Mouse (Mus musculus): ENCODE measurements around the gene Ugt2b34. TPM values are rescaled to one million over a fixed set of nuclear protein-coding genes. Genes with fewer than 3 reads are reported as not detected.
"Not testable (repeated sequence)": the region's sequence is repeated elsewhere in the genome, so short reads cannot be mapped to it uniquely, and the experiment has no call there.

Gene Ugt2b34
- total and polyA plus RNA-seq, 3 experiments = 0.05 TPM; not detected in 2

DNA sequence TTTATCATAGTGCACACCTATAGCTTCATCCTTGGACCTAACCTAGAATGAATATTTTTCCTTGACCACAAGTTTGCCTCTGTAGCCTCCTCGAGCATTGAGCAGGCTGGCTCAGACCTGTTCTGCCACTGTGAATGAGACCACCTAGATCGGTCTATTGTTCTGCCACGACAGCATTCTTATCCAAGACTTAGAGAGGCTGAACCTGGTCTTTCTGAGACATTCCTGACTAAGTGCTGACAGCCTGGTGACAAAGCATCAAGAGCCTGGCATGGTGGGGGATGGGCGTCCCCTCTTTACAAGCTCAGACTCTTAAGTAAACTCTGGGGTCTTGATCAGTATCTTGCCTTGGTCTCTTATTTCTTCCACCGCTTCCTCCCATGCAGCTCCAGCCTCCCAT is 55.1 kb downstream of the Ugt2b34 start:
- H3K4me1 ChIP-seq (ENCODE audit: insufficient read depth, low read depth, low read length) = no peaks in the 10 kb centered on the region
- TF ChIP-seq GATA2 (IDR thresholded peaks at IDR 0.05; ENCODE audit: borderline replicate concordance, low read depth, low read length) (no peak), TAL1 (conservative IDR thresholded peaks at IDR 0.05; ENCODE audit: low read depth, low read length) (no peak), CTCF (IDR thresholded peaks at IDR 0.05; ENCODE audit: low read depth, low read length) (no peak), GATA1 (IDR thresholded peaks at IDR 0.05; ENCODE audit: borderline replicate concordance, low read length) (no peak), POLR2AphosphoS5 (IDR thresholded peaks at IDR 0.05; ENCODE audit: insufficient replicate concordance, low read depth, low read length) (no peak)

DNA sequence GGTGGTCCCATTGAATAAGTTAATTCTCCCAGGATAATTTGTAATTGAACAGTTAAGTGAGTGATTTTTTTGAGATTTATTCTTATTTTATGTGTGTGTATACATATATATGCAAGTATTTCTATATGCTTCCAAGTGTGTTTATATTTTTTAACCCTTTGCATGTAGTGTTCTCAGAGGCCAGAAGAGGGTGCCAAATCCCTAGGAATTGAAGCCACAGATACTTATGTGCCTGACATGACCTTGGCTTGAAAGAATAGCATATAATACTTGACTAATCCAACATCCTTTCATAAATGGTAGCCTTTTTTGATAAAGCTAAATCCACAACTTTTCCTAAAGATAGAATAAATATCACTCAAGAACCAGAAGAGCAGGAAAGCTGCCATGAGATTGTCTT is 56.6 kb downstream of the Ugt2b34 start:
- no peak for DNase-seq (ENCODE audit: low spot score)
- TF ChIP-seq GATA2 (IDR thresholded peaks at IDR 0.05; ENCODE audit: borderline replicate concordance, low read depth, low read length) = no peak
- TF ChIP-seq CTCF (IDR thresholded peaks at IDR 0.05; ENCODE audit: low read depth, low read length) = no peak
- TF ChIP-seq GATA1 (IDR thresholded peaks at IDR 0.05; ENCODE audit: borderline replicate concordance, low read length) = no peak
- TF ChIP-seq TAL1 (conservative IDR thresholded peaks at IDR 0.05; ENCODE audit: low read depth, low read length) = no peak
- no peak for TF ChIP-seq POLR2AphosphoS5 (IDR thresholded peaks at IDR 0.05; ENCODE audit: insufficient replicate concordance, low read depth, low read length)
- no peaks in the 10 kb centered on the region for H3K36me3 ChIP-seq (replicated peaks)
- H3K27me3 ChIP-seq (ENCODE audit: insufficient read depth, low read length) = no peaks in the 10 kb centered on the region
- H3K9me3 ChIP-seq (replicated peaks) = no peaks in the 10 kb centered on the region
- H3K4me1 ChIP-seq (ENCODE audit: insufficient read depth, low read depth, low read length) = no peaks in the 10 kb centered on the region
- ATAC-seq (ENCODE audit: extremely low read depth, insufficient number of reproducible peaks, low FRiP score, poor library complexity, severe bottlenecking) = no peak
- H3K4me3 ChIP-seq (ENCODE audit: low read depth, low read length) = no peak overlapping the region

More for the DNA sequence above, 55.1 kb downstream of the Ugt2b34 start:
- ATAC-seq (ENCODE audit: extremely low read depth, insufficient number of reproducible peaks, low FRiP score, poor library complexity, severe bottlenecking) (no peak), DNase-seq (ENCODE audit: low spot score) (no peak)
- Histone ChIP-seq H3K4me3 (ENCODE audit: low read depth, low read length) (no peak overlapping the region), H3K36me3 (replicated peaks) (no peaks in the 10 kb centered on the region), H3K9me3 (replicated peaks) (no peaks in the 10 kb centered on the region), H3K27me3 (ENCODE audit: insufficient read depth, low read length) (no peaks in the 10 kb centered on the region)

DNA sequence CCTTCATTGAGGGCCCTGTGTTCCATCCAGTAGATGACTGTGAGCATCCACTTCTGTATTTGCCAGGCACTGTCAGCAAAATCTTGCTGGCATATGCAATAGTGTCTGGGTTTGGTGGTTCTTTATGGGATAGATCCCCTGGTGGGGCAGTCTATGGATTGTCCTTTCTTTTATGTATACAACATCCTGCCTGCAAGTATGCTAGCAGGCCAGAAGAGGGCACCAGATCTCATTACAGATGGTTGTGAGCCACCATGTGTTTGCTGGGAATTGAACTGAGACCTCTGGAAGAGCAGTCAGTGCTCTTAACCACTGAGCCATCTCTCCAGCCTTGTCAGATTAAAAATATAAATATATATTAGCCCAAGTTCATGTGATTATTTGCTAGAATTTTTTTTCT is 65.5 kb downstream of the Ugt2b34 start:
- not testable (repeated sequence) for H3K9me3 ChIP-seq (replicated peaks); ATAC-seq (ENCODE audit: extremely low read depth, insufficient number of reproducible peaks, low FRiP score, poor library complexity, severe bottlenecking); H3K4me1 ChIP-seq (ENCODE audit: insufficient read depth, low read depth, low read length); H3K36me3 ChIP-seq (replicated peaks); H3K27me3 ChIP-seq (ENCODE audit: insufficient read depth, low read length); H3K4me3 ChIP-seq (ENCODE audit: low read depth, low read length); DNase-seq (ENCODE audit: low spot score)

DNA sequence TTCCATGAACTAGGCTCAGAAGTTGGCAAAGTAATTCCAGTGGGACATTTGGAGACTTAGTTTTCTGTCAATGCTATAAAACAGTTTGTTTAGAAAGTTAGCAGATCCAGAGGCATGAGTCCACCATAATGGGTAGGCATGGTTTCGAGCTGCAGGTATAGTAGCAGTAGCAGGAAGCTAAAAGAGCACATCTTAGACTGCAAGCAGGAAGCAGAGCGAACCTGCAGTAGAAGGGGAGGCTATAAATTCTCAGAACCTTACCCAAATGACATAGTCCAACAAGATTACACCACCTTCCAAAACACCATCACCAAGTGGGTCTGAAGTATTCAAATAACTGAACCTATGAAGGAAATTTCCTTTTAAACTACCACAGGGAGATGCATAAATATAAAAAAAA is 66.5 kb downstream of the Ugt2b34 start:
- Histone ChIP-seq H3K4me1 (ENCODE audit: insufficient read depth, low read depth, low read length) (no peaks in the 10 kb centered on the region), H3K36me3 (replicated peaks) (peaks cover 11% of the 10 kb centered on the region), H3K27me3 (ENCODE audit: insufficient read depth, low read length) (no peaks in the 10 kb centered on the region), H3K9me3 (replicated peaks) (peaks cover 3% of the 10 kb centered on the region; the same call in 1 of the 2 replicates), H3K4me3 (ENCODE audit: low read depth, low read length) (no peak overlapping the region)
- TF ChIP-seq TAL1 (conservative IDR thresholded peaks at IDR 0.05; ENCODE audit: low read depth, low read length) = no peak
- TF ChIP-seq CTCF (IDR thresholded peaks at IDR 0.05; ENCODE audit: low read depth, low read length) = no peak
- no peak for TF ChIP-seq POLR2AphosphoS5 (IDR thresholded peaks at IDR 0.05; ENCODE audit: insufficient replicate concordance, low read depth, low read length)
- no peak for TF ChIP-seq GATA2 (IDR thresholded peaks at IDR 0.05; ENCODE audit: borderline replicate concordance, low read depth, low read length)
- TF ChIP-seq GATA1 (IDR thresholded peaks at IDR 0.05; ENCODE audit: borderline replicate concordance, low read length) = no peak
- DNase-seq (ENCODE audit: low spot score) (no peak), ATAC-seq (ENCODE audit: extremely low read depth, insufficient number of reproducible peaks, low FRiP score, poor library complexity, severe bottlenecking) (no peak)

Other genes with a start within 250 kb of the Ugt2b34 start
- gene Tmprss11b, start 230.6 kb downstream of the Ugt2b34 start, total RNA-seq (2014; fragmentation: Nextera tagmentation) = not detected in 2 replicates
- gene Tmprss11b, start 230.6 kb downstream of the Ugt2b34 start, total RNA-seq (2017) = 0.06 and 0.22 TPM in 2 replicates
- gene Tmprss11b, start 230.6 kb downstream of the Ugt2b34 start, polyA plus RNA-seq (2012) = not detected in 2 replicates
- not detected in 2 replicates for gene Tmprss11e, start 161.1 kb downstream of the Ugt2b34 start, total RNA-seq (2014; fragmentation: Nextera tagmentation)
- 0.12 TPM in 1 of 2 replicates, not detected in the other for gene Tmprss11e, start 161.1 kb downstream of the Ugt2b34 start, total RNA-seq (2017)
- gene Tmprss11e, start 161.1 kb downstream of the Ugt2b34 start, polyA plus RNA-seq (2012) = not detected in 2 replicates
- 141 and 145 TPM in 2 replicates for gene Ythdc1, start 102.7 kb downstream of the Ugt2b34 start, total RNA-seq (2014; fragmentation: Nextera tagmentation)
- 120 and 134 TPM in 2 replicates for gene Ythdc1, start 102.7 kb downstream of the Ugt2b34 start, total RNA-seq (2017)
- gene Ythdc1, start 102.7 kb downstream of the Ugt2b34 start, polyA plus RNA-seq (2012) = 24.6 and 25.4 TPM in 2 replicates
- not detected in 2 replicates for gene Ugt2b1, start 19.6 kb upstream of the Ugt2b34 start, total RNA-seq (2014; fragmentation: Nextera tagmentation)
- gene Ugt2b1, start 19.6 kb upstream of the Ugt2b34 start, total RNA-seq (2017) = 0.11 TPM in 1 of 2 replicates, not detected in the other
- not detected in 2 replicates for gene Ugt2b1, start 19.6 kb upstream of the Ugt2b34 start, polyA plus RNA-seq (2012)
- gene Ugt2b35, start 93.9 kb upstream of the Ugt2b34 start, total RNA-seq (2014; fragmentation: Nextera tagmentation) = not detected in 2 replicates
- gene Ugt2b35, start 93.9 kb upstream of the Ugt2b34 start, total RNA-seq (2017) = 0.06 and 0.16 TPM in 2 replicates
- gene Ugt2b35, start 93.9 kb upstream of the Ugt2b34 start, polyA plus RNA-seq (2012) = not detected in 2 replicates
- gene Ugt2b36, start 185.6 kb upstream of the Ugt2b34 start, total RNA-seq (2014; fragmentation: Nextera tagmentation) = not detected in 2 replicates
- gene Ugt2b36, start 185.6 kb upstream of the Ugt2b34 start, total RNA-seq (2017) = 0.16 TPM in 1 of 2 replicates, not detected in the other
- not detected in 2 replicates for gene Ugt2b36, start 185.6 kb upstream of the Ugt2b34 start, polyA plus RNA-seq (2012)
- not detected in 2 replicates for gene Ugt2b5, start 233.4 kb upstream of the Ugt2b34 start, total RNA-seq (2014; fragmentation: Nextera tagmentation)
- 0.06 TPM in 1 of 2 replicates, not detected in the other for gene Ugt2b5, start 233.4 kb upstream of the Ugt2b34 start, total RNA-seq (2017)
- not detected in 2 replicates for gene Ugt2b5, start 233.4 kb upstream of the Ugt2b34 start, polyA plus RNA-seq (2012)